Mouse (Mus musculus) B cell, adult 2 months (primary cell): ENCODE data around the gene Dmxl2.

ENCODE experiments used
- DNase-seq, 2 experiments: peaks; one replicate each; pipeline ENCODE4 v3.0.0; 2022

The Dmxl2 gene

DNA sequence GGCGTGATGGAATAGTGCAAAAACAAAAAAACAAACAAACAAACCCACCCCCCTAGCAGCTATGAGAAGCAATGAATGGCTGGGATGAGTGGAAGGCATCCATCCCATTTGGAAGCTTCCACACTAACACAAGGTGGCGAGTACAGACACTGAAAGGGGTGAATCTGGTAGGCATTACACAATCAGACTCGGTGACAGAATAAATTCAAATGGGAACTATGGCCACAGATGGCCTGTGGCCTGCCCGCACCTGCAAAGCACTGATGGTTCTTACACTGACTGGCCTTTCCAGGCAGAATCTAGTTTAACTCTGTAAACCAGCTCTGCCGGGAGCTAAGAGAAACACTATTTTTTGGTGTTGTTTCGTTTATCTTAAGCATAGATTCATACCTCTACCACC is 2.1 kb downstream of the Dmxl2 start:
- no peak for DNase-seq

DNA sequence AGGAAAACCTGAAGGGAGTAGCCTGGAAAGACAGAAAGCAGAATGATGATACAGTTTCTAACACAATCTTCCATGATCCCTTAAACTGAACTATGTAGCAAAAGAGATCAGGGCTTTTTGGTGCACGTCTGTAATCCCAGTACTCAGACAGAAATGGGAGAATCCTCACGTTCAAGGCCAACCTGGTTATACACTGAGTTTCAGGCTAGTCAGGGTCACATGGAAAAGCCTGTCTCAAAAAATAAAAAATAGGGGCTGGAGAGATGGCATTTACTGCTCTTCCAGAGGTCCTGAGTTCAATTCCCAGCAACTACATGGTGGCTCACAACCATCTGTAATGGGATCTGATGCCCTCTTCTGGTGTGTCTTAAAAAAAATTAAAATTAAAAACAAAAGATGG is 11.0 kb downstream of the Dmxl2 start:
- no peak for DNase-seq

DNA sequence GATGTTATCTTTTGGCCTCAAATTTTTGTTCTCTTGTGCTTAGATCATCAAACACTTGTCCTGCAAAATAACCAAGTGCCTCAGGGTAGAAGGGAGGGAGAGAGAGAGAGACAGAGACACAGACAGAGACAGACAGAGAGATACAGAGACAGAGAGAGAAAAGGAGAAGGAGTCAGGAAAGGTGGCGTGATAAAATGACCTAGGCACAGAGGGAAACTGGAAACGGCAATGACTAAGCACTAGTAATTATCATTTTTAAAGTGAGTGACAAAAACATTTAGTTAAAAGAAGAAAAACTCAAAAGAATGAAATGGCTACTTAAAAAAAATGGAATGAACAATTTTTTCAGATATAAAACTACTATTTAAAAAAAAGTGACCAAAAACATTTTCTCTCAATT is 11.8 kb downstream of the Dmxl2 start:
- DNase-seq: no peak

DNA sequence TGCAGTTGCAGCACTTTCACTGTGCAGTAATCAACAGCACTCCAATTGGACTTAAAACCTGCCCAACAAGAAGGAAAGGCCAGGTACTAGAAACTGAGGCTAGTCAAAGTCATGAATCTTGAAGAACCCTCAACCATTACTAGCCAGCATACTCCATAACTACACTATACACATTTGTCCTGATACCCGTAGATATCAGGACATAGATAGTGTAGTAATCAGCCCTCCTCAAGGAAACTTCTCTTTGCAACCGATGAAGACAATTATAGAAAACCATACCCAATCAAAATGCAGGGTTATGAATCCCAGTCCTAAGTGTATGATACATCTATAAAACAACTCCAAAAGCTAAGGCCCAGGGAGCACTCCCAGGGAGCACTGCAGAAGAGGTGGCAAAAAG is 16.5 kb downstream of the Dmxl2 start:
- DNase-seq: no peak

DNA sequence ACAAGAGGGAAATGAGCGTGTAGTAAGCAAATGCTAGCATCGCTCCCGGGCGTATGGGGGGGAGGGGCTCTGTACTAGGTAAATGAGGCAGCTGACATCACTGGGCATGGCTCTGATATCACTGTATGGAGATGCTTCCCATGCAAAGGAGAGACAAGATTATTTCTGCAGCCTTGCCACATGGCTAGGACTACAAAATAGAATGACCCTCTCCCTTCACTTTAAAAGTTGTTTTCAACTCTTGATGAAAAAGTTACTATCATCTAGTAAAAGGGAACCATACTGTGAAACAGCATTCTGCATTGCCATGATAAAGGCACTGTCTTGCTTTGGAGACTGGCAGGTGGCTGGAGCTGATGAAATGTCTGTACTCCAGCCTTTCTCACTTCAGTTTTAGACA is 18.2 kb downstream of the Dmxl2 start:
- DNase-seq: no peak

DNA sequence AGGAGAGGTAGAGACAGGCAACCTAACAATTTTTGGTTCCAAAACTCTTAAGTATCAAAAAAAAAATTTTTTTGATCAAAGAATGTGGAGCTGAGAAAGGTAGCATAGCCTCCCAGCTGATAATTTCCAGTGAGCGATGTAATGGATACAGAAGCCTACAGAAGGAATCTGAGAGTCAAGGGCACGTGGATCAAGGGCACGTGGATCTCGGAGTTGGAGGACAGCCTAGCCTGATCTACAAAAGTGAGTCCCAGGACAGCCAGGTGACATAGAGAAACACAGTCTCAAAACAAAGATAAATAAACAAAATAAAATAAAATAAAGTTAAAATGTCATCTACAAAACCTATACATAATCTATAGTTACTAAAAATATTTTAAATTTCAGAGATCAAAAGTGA is 18.7 kb downstream of the Dmxl2 start:
- no peak for DNase-seq

DNA sequence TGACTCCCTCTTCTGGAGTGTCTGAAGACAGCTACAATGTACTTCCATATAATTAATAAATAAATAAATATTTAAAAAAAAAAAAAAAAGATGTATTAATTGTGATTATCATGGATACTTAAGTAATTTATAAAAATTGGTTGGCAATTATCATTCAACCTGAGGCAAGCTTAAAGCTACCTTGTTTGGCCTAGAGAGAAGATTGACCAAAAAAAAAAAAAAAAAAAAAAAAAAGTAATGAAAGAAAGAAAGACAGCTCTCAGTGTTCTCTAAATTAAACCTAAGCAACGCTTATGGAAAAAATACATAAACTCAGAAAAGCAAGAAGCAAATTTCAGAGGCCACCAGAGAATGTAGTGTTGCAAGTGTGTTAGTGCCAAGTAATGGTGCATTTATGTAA is 22.4 kb downstream of the Dmxl2 start:
- no peak for DNase-seq

DNA sequence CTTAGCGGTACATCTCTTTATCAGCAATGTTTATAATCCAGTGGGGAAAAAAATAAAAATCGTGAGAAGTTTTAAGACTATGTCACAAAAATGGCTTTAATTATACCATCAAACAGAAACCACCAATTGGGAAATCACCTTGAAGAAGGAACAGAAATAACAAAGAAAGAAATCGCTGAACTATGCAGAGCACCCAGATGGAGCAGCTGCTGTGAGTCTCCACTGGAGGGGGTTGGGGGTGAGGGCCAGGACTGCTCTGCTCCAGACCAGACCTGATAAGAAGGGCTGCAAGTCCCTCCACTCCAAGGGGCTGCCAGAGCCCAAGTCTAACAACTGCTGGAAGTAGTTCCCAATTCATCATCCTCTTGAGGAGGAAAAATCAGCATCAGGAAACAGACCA is 23.3 kb downstream of the Dmxl2 start:
- DNase-seq: peak in 1 of 2 experiments; percentile 8

DNA sequence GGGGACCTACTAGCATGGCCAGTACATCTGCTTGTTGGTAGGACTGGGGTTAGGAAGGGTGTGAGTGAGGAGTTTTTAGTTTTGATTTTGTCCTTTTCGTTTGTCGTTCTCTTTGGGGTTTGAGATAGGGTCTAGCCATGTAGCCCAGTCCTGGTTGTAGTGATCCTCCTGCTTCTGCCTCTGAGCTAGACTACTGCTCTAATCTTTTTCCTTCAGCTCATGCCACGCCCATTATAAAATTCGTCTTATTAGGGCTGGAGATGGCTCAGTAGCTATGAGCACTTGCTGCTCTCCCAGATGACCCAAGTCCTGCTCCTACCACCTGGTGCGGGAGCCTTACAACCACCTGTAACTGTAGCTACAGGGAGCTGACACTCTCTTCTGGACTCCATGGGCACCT is 26.9 kb downstream of the Dmxl2 start:
- no peak for DNase-seq

DNA sequence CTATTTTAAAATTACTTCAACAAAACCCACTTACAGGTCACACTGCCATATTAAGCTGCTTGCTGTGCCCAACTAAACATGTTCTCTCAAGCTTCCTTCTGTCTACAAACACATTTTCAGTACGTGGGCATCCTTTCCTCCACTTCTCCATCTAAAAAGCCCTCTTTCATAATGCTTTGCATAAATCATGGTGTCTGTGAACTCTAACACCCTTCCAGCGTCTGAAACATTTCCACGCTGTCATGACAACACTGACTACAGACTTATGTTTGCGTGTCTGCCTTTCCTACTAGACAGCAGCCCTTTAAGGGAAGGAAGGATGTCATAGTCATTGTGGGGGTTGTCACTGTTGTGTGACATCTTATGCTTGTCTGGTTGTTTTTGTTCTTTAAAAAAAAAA is 27.4 kb downstream of the Dmxl2 start:
- DNase-seq: no peak

DNA sequence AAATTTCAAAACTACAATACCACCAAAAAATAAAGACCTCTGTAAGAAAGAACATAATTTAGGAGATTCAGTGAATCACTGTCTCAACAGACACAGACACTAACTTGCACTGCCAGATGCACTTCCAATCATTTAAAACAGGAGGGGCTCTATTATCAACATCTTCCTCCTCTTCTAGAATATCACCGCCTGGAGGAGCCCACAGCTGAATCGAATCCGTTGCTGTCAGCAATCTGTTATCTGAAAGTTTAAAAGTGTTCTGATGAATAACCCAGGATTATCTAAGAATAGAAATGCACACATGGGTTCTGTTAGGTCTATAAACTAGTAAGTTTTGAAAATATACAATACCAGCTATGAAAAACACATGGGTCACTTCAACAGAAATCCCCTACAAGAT is 28.6 kb downstream of the Dmxl2 start:
- no peak for DNase-seq

DNA sequence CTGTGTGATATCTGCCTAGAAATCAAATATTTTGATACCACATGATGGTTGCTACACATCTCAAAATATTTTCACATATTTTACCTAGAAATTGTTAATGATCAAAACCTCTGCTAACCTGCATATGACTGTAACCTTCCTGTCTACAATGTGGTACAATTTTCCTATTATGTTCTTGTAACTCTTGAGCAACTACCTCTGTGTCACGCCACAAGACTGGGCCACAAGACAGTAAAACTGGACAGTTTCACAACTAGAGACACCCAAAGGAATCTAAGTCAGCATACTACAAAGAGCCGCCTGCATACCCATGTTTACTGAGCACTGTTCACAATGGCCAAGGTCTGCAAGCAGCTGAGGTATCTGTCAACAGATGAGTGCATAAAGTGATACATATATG is 32.1 kb downstream of the Dmxl2 start:
- no peak for DNase-seq

DNA sequence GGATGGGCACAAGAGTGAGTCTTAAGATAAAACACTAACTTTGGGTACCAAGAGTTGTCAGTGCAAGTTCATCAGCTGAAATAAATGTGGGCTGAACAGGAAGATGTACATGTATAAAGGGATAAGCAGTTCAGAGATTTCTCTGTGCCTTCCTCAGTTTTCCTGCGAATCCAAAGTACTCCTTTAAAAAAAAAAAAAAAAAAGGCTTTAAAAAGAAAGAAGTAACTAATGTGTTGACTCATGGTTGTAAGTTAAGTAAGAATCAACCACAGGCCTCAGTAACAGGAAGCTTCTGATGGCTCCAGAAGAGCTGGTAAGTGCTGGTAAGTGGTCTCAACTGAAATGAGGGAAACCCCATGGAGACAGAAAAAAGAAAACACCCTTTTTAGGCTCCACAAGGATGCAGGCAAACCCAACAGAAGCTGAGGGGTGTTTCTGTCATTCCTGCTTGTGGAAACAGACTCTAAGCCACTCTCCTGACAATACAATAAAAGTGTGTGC is 33.9 kb downstream of the Dmxl2 start:
- DNase-seq: no peak

DNA sequence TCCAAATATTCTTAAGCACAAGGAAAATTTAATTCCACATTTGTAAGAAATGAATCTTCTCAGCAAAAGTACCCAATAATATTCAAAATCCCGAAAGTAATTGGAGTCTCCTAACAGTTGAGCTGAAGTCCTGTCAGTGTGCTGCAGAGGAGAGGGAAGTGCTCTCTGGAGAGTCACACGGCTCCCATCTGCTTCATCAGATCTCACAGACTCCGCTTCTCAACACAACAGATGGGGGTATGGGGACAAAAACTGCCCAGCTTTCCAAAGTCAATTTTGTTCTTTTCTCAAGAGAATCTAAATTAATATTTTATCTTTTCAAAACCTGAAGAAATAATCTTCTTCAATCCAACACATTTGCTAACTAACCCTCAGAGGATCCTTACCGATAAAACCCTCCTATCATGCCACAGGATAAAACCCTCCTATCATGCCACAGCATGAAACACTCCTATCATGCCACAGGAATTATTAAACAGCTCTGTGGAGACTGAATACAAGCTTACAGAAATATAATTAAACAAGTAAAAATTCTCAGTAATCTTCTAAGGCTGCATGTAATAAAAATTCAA is 37.9 kb downstream of the Dmxl2 start:
- no peak for DNase-seq

DNA sequence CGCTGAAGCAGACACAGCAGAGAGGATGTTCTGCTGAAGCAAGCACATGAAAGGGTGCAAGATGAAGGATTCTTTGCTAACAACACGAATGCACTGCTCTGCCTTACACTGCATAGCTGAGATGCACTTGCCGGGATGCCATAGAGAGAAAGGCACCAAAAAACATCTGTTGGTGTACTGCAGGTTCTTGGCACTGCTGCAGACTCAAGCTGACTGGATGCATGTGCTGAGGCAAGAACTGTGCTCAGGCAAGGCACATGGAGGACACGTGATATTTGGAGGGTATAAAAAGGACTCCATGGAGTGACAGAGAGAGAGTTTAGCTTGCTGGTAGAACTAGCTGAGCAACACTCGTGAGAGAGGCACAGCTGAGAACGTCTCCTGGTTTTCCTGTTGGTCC is 62.4 kb downstream of the Dmxl2 start:
- DNase-seq: no peak

DNA sequence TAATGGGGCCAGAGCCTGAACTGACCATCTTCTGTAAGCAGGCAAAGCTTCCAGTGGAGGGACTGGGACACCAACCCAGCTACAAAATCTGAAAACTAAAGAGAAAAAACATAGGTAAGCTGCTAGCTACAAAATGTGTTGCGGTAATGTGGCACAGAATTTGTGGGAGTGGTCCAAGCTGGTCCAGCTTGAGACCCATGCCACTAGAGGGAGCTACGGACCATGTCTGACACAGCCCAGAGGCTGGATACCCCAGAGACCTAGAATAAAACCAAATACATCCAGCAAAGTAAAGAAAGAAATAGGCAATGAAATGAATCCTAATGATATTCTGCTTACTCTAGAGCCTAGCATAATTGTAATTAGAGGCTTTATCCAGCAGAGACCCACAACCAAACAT is 63.2 kb downstream of the Dmxl2 start:
- DNase-seq: peak in 1 of 2 experiments; percentile 4

DNA sequence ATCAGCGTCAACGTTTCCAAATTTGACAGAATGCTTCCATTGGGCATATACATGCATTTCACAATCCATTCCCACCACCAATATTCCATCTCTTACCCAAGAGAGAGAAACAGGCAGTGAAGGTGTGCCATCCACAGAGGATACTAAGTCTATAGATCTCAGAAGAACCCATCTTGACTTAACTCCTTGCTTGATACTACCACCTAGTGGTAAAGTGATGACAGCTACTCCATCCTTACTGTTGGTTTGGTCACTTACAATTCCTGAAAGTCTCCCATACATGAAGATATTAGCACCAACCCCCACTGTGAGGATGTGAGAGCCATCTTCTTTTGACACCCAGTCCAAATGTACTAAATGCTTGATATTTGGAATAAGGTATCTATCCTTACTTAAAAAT is 85.2 kb downstream of the Dmxl2 start:
- DNase-seq: no peak

DNA sequence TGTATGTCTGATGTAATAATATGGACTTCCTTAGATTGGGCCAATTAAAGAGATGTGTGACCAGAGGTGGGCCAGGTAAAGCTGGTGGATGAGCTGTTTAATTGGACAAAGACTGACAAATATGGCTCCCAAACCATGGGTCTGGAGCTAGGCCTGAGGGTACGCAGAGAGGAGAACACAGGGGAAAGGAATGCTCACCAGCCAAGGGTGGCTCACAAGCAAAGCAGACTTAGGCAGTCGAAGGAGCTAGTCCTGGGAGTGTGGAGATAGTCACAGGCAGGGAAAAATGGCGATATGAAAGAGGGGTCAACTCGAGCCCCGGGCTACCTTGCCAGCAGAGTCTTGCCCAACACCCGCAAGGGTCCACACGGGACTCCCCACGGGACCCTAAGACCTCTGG is 144.7 kb downstream of the Dmxl2 start:
- no peak for DNase-seq

DNA sequence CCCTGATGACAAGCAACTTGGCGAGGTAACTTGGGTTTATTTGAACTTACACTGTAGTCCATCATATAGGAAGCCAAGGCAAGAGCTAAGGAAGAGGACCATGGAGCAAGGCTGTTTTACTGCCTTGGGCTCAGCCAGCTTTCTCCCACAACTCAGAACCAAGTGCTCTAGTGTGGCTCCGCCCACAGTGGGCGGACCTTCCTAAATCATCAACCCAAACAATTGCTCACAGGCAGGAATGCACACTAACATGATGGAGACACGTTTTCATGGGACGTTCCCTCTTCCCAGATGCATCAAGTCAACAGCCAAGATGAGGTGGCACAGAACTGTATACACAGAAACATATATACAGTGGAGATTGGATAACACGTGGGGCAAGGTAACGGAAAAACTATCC is 159.4 kb downstream of the Dmxl2 start:
- DNase-seq: no peak

DNA sequence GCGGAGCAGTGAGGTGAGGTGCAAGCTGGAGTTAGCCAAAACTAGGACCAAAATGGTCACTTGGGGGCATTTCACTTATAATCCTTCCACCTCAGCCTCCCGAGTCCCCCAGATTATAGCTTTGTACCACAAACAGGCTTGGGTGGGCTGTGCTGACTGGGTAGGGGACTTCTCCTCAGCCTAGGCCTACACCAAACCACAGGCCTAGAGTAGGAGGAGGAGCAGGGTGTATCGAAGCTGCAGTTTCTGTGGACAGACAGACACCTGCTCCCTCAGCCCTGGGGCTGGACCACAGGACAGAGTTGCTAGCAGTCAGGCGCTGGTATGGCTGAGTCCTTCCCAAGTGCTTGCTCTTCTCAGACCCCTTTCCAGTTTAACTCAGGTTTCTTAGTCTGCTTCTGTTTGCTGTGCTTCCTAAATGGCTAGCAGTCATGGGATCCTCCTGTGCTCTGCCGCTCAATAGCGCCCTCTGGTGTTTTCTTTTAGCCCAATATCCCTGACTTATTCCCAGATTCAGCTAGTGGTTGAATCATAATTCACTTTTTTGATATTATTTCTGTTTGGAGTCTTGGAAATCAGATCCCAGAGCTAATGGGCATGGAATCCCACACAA is 164.8 kb downstream of the Dmxl2 start:
- no peak for DNase-seq

DNA sequence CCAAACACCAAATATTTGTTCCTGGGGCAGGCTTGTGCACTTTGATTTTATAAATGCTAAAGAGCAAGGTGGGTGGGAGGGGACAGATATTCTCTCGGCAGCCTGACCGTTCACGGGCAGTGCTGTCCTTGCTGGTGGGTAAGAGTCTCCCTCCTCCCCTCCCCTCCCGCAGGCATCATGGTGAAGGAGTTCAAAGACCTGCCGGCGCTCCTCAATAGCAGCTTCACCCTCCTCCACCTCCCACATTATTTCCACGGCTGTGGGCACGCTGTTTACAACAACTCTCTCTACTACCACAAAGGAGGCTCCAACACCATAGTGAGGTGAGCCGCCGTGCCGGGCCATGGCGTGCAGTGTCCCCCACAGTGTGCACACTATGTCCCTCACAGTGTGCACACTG is 165.8 kb downstream of the Dmxl2 start:
- DNase-seq: no peak

DNA sequence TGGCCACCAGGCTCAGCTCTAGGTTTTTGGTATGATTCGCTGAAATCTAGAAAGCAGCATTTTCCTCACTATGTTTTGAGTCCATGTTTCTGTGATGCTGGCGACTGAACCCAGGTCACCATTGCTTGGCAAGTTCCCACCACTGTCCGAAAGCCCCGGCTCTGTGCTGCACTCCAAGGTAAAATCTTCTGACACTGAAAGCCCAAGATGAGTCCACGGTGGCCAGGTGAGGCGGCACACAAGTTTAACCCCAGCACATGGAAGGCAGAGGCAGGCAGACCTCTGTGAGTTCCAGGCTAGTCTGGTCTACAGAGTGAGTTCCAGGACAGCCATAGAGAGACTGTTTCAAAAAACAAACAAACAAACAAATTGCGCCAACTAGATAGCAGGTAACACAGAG is 172.2 kb downstream of the Dmxl2 start:
- DNase-seq: no peak

DNA sequence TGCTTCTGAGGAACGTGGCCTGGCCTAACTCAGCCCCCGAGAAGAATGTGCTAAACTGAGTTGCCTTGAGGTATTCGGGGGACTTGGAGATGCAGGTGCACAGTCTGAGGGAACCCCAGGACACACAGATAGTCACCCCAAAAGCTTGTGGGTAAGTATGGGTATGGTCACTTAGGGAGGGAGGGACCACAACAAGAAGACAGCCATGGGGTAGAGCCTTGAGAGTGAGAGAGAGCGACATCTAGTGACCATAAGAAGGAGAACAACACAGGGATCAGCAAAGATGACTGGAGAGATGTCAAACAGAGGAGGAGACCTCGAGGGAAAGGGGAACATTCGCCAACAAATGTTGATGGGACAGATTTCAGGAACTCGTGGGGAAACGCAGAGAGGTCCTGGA is 178.0 kb downstream of the Dmxl2 start:
- no peak for DNase-seq

DNA sequence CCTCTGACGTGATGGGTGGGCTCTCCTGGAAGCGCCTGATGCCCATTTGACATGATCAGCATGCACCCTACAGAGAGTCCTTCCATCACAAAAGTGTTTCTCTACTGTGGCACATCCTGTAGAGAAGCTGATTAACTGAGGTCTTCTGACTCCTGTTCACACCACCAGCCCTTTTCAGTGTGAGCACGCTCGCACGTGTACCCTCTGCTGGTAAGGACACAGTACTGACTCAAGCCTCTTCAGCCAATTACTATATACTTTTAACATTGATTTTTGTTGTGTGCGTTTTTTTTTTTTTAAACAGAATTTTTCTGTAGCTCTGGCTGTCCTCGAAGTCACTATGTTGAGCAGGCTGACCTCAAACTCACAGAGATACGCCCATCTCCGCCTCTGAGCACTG is 185.1 kb downstream of the Dmxl2 start:
- no peak for DNase-seq
